ENCODE assay signal across 8 mouse cellular contexts in the genomic region with DNA sequence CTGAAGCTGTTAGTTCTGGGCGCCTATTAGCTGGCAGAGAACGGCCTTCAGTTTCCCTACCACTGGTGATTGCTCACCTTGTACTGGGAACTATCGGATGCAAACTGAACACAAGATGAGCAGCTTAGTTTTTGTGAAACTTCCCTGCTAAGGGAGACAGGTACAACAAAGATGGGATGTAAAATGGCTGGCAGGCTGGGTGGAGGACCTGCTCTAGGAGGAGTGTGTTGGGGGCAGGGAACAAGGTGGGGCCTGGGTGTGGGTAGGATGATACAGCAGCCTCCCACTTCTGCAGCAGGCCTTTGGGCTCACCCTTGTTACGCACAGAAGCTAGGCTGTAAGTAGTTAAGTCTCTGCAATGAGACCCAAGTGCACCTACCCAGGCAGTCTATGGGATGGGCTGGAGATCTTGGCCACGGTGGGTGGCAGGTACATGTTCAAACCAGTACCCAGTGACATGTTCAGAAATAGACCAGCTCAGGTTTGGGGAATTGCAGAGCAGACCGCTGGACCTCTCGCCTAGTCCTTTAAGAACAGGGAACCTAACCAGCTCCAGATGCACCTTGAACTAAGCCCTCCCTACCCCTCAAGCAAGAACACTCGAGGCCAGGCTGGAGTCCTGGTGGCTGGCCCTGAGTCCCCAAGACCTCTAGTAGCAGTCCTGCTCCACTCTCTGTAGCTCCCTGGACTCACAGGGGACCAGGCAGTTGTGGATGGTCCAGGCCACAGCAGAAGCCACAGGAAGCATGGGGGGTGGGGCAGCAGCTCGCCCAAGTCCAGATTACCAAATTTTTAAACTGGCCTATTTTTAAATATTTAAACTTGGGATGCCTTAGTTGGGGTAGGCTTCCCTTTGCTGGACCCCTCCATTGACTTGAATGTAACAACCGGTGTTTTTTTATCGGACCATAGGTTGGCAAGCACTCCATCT. TPM values are rescaled to one million over a fixed set of nuclear protein-coding genes. Genes with fewer than 3 reads are reported as not detected.
DNase-seq lines count a peak whose midpoint lies in the region; ATAC-seq and TF ChIP-seq lines count a peak whose summit lies in the region.

No protein-coding gene starts in this region.

- no peak overlapping the region for H3K9ac ChIP-seq in heart, adult 2 months (ENCODE audit: low read depth, low read length)
- H3K9ac ChIP-seq in ES-E14 (ENCODE audit: insufficient read depth, low read depth, low read length, poor library complexity, severe bottlenecking) = peak overlapping the region; percentile 45; the same call in 1 of the 2 replicates
- H3K9ac ChIP-seq in intestine, embryonic 15.5 days = no peak overlapping the region

- peak in 1 of 2 experiments; percentile 29 for DNase-seq in heart, adult 2 months
- DNase-seq in heart, postnatal 25 days (ENCODE audit: low spot score) = no peak
- no peak for DNase-seq in ES-E14 (ENCODE audit: low read depth, low spot score)
- DNase-seq in naive thymus-derived CD4-positive, alpha-beta T cell, adult 2 months (ENCODE audit: low read depth) = peak; percentile 39
- no peak for DNase-seq in thymus, postnatal 0 days (ENCODE audit: low spot score)

- TF ChIP-seq CTCF in heart, adult 2 months (IDR thresholded peaks at IDR 0.05) = no peak

- H3K36me3 ChIP-seq in heart, adult 2 months (ENCODE audit: control insufficient read depth, insufficient read depth, low read length) = peaks cover 19% of the 10 kb centered on the region
- H3K36me3 ChIP-seq in ES-E14 (ENCODE audit: control insufficient read depth, insufficient read depth, low read length, poor library complexity, severe bottlenecking) = peaks cover 36% of the 10 kb centered on the region
- H3K36me3 ChIP-seq in intestine, embryonic 15.5 days = peaks cover 21% of the 10 kb centered on the region

- 0 out of 2 replicates have a peak overlapping the region, but pooled peaks have one; percentile 9 for H3K4me2 ChIP-seq in intestine, embryonic 15.5 days (replicated peaks)

- no peaks in the 10 kb centered on the region for H3K9me3 ChIP-seq in ES-E14 (ENCODE audit: control insufficient read depth, insufficient read depth, low read depth, low read length)
- H3K9me3 ChIP-seq in intestine, embryonic 15.5 days = no peaks in the 10 kb centered on the region

- intact Hi-C loops in heart, adult 2 months (cut with DNase I) = loop anchor here (10.0 kb wide), 2 partner anchors 314 to 936 kb away; partner anchors contain the start of gene Mrtfa
- intact Hi-C loops in heart, postnatal 25 days (cut with DNase I) = no loop called here

- 0 out of 2 replicates have a peak, but pooled peaks have one; percentile 7 for TF ChIP-seq EP300 in heart, adult 2 months (IDR thresholded peaks at IDR 0.05; ENCODE audit: insufficient read depth, low read depth, low read length)

- WGBS in heart, adult 2 months = 49% methylated on average over 11 of the region's 11 CpGs
- WGBS in intestine, embryonic 15.5 days = 53% methylated on average over 11 of the region's 11 CpGs

- H3K79me2 ChIP-seq in heart, adult 2 months (replicated peaks; ENCODE audit: control insufficient read depth, insufficient read depth, low read length) = no peaks in the 10 kb centered on the region

- H3K27ac ChIP-seq in heart, adult 2 months = no peak overlapping the region
- peak overlapping the region; percentile 90 for H3K27ac ChIP-seq in ES-E14 (ENCODE audit: insufficient read depth, low read depth, low read length, poor library complexity, severe bottlenecking)
- peak overlapping the region; percentile 99 for H3K27ac ChIP-seq in intestine, embryonic 15.5 days

- peak; percentile 59 for ATAC-seq in erythroblast, adult 5-6 weeks (replicated peaks; ENCODE audit: low FRiP score, poor library complexity, severe bottlenecking)
- ATAC-seq in intestine, embryonic 15.5 days = no peak
- no peak for ATAC-seq in inflammation-experienced regulatory T-cells, adult 6 months

- TF ChIP-seq POLR2A in heart, adult 2 months (IDR thresholded peaks at IDR 0.05; ENCODE audit: insufficient read depth, low read depth, low read length) = peak; percentile 9; the same call in 1 of the 2 replicates

- no peak overlapping the region for H3K4me3 ChIP-seq in heart, adult 2 months
- peak overlapping the region in 1 of 2 experiments; percentile 25; a peak in 1 of 4 replicates for H3K4me3 ChIP-seq in ES-E14 (ENCODE audit: insufficient read depth in 1 of 2, low read depth in 1 of 2, low read length in 2 of 2, poor library complexity in 1 of 2, severe bottlenecking in 1 of 2)
- no peak overlapping the region for H3K4me3 ChIP-seq in intestine, embryonic 15.5 days (replicated peaks)

- peaks cover 14% of the 10 kb centered on the region for H3K4me1 ChIP-seq in heart, adult 2 months (ENCODE audit: control insufficient read depth, insufficient read depth, low read length)
- peaks cover 0 to 14% of the 10 kb centered on the region in 2 experiments; a peak in 2 of 4 replicates for H3K4me1 ChIP-seq in ES-E14 (ENCODE audit: control insufficient read depth in 2 of 2, insufficient read depth in 2 of 2, low read length in 2 of 2, poor library complexity in 1 of 2)
- peaks cover 50% of the 10 kb centered on the region for H3K4me1 ChIP-seq in intestine, embryonic 15.5 days (replicated peaks)

- in situ Hi-C loops in ES-E14 (cut with MboI; ENCODE audit: low sequenced_read_pairs in 2 of 2, unreplicated experiment in 2 of 2) = no loop called here

- no peaks in the 10 kb centered on the region for H3K27me3 ChIP-seq in heart, adult 2 months (ENCODE audit: control insufficient read depth, insufficient read depth, low read length)
- no peaks in the 10 kb centered on the region for H3K27me3 ChIP-seq in intestine, embryonic 15.5 days (replicated peaks)

TF ChIP-seq in ES-E14, 5 proteins besides CTCF, POLR2A, EP300 and RAD21:
- TF ChIP-seq CHD2 (IDR thresholded peaks at IDR 0.05; ENCODE audit: low read depth, low read length) (peak; percentile 18), ZNF384 (IDR thresholded peaks at IDR 0.05; ENCODE audit: low read depth, low read length) (no peak)

RNA-seq across cellular contexts. Expression of gene Atf4, which starts 3.5 kb away (rescaled TPM):
- total RNA-seq in heart, adult 2 months (2021) = 10 to 100 TPM; 69.6 to 78.5 TPM
- 65.6 and 108 TPM in 2 replicates for polyA plus RNA-seq in heart, adult 2 months (2012; rRNA removed)
- total RNA-seq in heart, postnatal 25 days (2021) = 10 to 100 TPM; 58.3 to 81.7 TPM
- 208 and 250 TPM in 2 replicates for total RNA-seq in ES-E14 (2012; rRNA removed)
- 86.3 and 108 TPM in 2 replicates for total RNA-seq in erythroblast, adult 5-6 weeks (2015; ENCODE audit: low replicate concordance)
- total RNA-seq in erythroblast, adult 5-6 weeks (2017; ENCODE audit: low replicate concordance) = 148 and 150 TPM in 2 replicates
- 138 and 143 TPM in 2 replicates for polyA plus RNA-seq in intestine, embryonic 15.5 days (2015; fragmentation: Nextera tagmentation; extraction: Ambion mirVana)
- 103 and 106 TPM in 2 replicates for polyA plus RNA-seq in thymus, postnatal 0 days (2015; fragmentation: Nextera tagmentation; extraction: Ambion mirVana)
- 10 to 100 TPM; 78.7 to 96.6 (median 84.8) TPM for polyA plus RNA-seq in inflammation-experienced regulatory T-cells, adult 6 months (2017; shearing (Covaris generic))

RNA-seq across cellular contexts. Expression of gene Rps19bp1, which starts 5.6 kb away (rescaled TPM):
- 10 to 100 TPM; 15.6 to 16.4 TPM for total RNA-seq in heart, adult 2 months (2021)
- 12.2 and 12.7 TPM in 2 replicates for polyA plus RNA-seq in heart, adult 2 months (2012; rRNA removed)
- total RNA-seq in heart, postnatal 25 days (2021) = 10 to 100 TPM; 15.5 to 15.9 TPM
- total RNA-seq in ES-E14 (2012; rRNA removed) = 39.1 and 59.4 TPM in 2 replicates
- 15.4 and 16.5 TPM in 2 replicates for total RNA-seq in erythroblast, adult 5-6 weeks (2015; ENCODE audit: low replicate concordance)
- 5.0 and 10.1 TPM in 2 replicates for total RNA-seq in erythroblast, adult 5-6 weeks (2017; ENCODE audit: low replicate concordance)
- polyA plus RNA-seq in intestine, embryonic 15.5 days (2015; fragmentation: Nextera tagmentation; extraction: Ambion mirVana) = 55.4 and 56.0 TPM in 2 replicates
- polyA plus RNA-seq in thymus, postnatal 0 days (2015; fragmentation: Nextera tagmentation; extraction: Ambion mirVana) = 56.7 and 58.4 TPM in 2 replicates
- 10 to 100 TPM; 19.9 to 24.4 (median 21.7) TPM for polyA plus RNA-seq in inflammation-experienced regulatory T-cells, adult 6 months (2017; shearing (Covaris generic))

RNA-seq across cellular contexts. Expression of gene AC140267.1, which starts 22.9 kb away (rescaled TPM):
- total RNA-seq in heart, adult 2 months (2021) = 10 to 100 TPM; 10.3 to 29.5 TPM
- not detected in 2 replicates for polyA plus RNA-seq in heart, adult 2 months (2012; rRNA removed)
- 10 to 100 TPM; 16.1 to 21.0 TPM for total RNA-seq in heart, postnatal 25 days (2021)
- not detected in 2 replicates for total RNA-seq in ES-E14 (2012; rRNA removed)
- not detected in 2 replicates for total RNA-seq in erythroblast, adult 5-6 weeks (2015; ENCODE audit: low replicate concordance)
- total RNA-seq in erythroblast, adult 5-6 weeks (2017; ENCODE audit: low replicate concordance) = not detected in 2 replicates
- not detected in 2 replicates for polyA plus RNA-seq in intestine, embryonic 15.5 days (2015; fragmentation: Nextera tagmentation; extraction: Ambion mirVana)
- not detected in 2 replicates for polyA plus RNA-seq in thymus, postnatal 0 days (2015; fragmentation: Nextera tagmentation; extraction: Ambion mirVana)
- 10 to 100 TPM in 1 of 3 experiments, not detected in 2; 10.7 TPM for polyA plus RNA-seq in inflammation-experienced regulatory T-cells, adult 6 months (2017; shearing (Covaris generic))

RNA-seq across cellular contexts. Expression of gene Mief1, which starts 24.7 kb away (rescaled TPM):
- 10 to 100 TPM; 27.0 to 29.5 TPM for total RNA-seq in heart, adult 2 months (2021)
- 12.2 and 17.3 TPM in 2 replicates for polyA plus RNA-seq in heart, adult 2 months (2012; rRNA removed)
- total RNA-seq in heart, postnatal 25 days (2021) = 10 to 100 TPM; 29.2 to 32.3 TPM
- total RNA-seq in ES-E14 (2012; rRNA removed) = 47.9 and 57.7 TPM in 2 replicates
- 6.5 and 7.7 TPM in 2 replicates for total RNA-seq in erythroblast, adult 5-6 weeks (2015; ENCODE audit: low replicate concordance)
- total RNA-seq in erythroblast, adult 5-6 weeks (2017; ENCODE audit: low replicate concordance) = 17.8 and 18.8 TPM in 2 replicates
- 29.7 and 33.1 TPM in 2 replicates for polyA plus RNA-seq in intestine, embryonic 15.5 days (2015; fragmentation: Nextera tagmentation; extraction: Ambion mirVana)
- polyA plus RNA-seq in thymus, postnatal 0 days (2015; fragmentation: Nextera tagmentation; extraction: Ambion mirVana) = 25.3 and 27.7 TPM in 2 replicates
- polyA plus RNA-seq in inflammation-experienced regulatory T-cells, adult 6 months (2017; shearing (Covaris generic)) = 10 to 100 TPM; 29.1 to 39.4 (median 34.2) TPM

RNA-seq across cellular contexts. Expression of gene Cacna1i, which starts 28.5 kb away (rescaled TPM):
- under 1 TPM; 0.09 to 0.34 TPM for total RNA-seq in heart, adult 2 months (2021)
- 0.12 and 0.21 TPM in 2 replicates for polyA plus RNA-seq in heart, adult 2 months (2012; rRNA removed)
- total RNA-seq in heart, postnatal 25 days (2021) = under 1 TPM in 1 of 2 experiments, not detected in 1; 0.36 TPM
- total RNA-seq in ES-E14 (2012; rRNA removed) = 0.69 and 1.7 TPM in 2 replicates
- not detected in 2 replicates for total RNA-seq in erythroblast, adult 5-6 weeks (2015; ENCODE audit: low replicate concordance)
- not detected in 2 replicates for total RNA-seq in erythroblast, adult 5-6 weeks (2017; ENCODE audit: low replicate concordance)
- polyA plus RNA-seq in intestine, embryonic 15.5 days (2015; fragmentation: Nextera tagmentation; extraction: Ambion mirVana) = not detected in 2 replicates
- polyA plus RNA-seq in thymus, postnatal 0 days (2015; fragmentation: Nextera tagmentation; extraction: Ambion mirVana) = 0.01 and 0.03 TPM in 2 replicates
- polyA plus RNA-seq in inflammation-experienced regulatory T-cells, adult 6 months (2017; shearing (Covaris generic)) = under 1 TPM in 1 of 3 experiments, not detected in 2; 0.04 TPM

Comparison
In these comparisons a context has a peak if more than half of its experiments do, and no peak if none do; other contexts are left out.
1. RNA of gene AC140267.1, which starts 22.9 kb away (total RNA-seq): 10.3 to 29.5 TPM in heart, adult 2 months and 16.1 to 21.0 TPM in heart, postnatal 25 days; not detected in ES-E14 and not detected in erythroblast, adult 5-6 weeks; every median in the first group is over 10 times any median in the second.